Mouse (Mus musculus) forebrain, embryonic 10.5 days (tissue): ENCODE measurements at regions not wholly inside any gene's neighbourhood (a gene's known extent, or its start where the extent isn't known, plus 50 kb on each side); places are given as distances from the start of the nearest gene placed in this dataset.
A peak's percentile ranks its signal among the peaks of the same experiment; 100 is the strongest.

Experiments
- DNase-seq: peaks from one replicate; pipeline ENCODE4 v3.0.0-alpha.2; 2017; ENCODE audit warnings: low spot score; ENCODE audit errors: extremely low spot score
- H3K27ac ChIP-seq: fragments of 300-500 bp; sonication (generic); 2 replicates; pipeline ENCODE4 v1.5.1; 2016; ENCODE audit warnings: mild to moderate bottlenecking
- H3K27me3 ChIP-seq: fragments of 300-500 bp; sonication (generic); 2 replicates; pipeline ENCODE4 v1.6.1; 2016; ENCODE audit warnings: mild to moderate bottlenecking; ENCODE audit not compliant: poor library complexity, severe bottlenecking
- H3K36me3 ChIP-seq: fragments of 300-500 bp; sonication (generic); replicated peaks from 2 replicates; pipeline ENCODE4 v1.6.1; 2016; ENCODE audit warnings: mild to moderate bottlenecking, moderate library complexity
- H3K4me1 ChIP-seq: fragments of 300-500 bp; sonication (generic); 2 replicates; pipeline ENCODE4 v1.6.1; 2016
- H3K4me3 ChIP-seq: fragments of 300-500 bp; sonication (generic); 2 replicates; pipeline ENCODE4 v1.5.1; 2016; ENCODE audit warnings: mild to moderate bottlenecking, moderate library complexity
- H3K9me3 ChIP-seq: fragments of 300-500 bp; sonication (generic); 2 replicates; pipeline ENCODE4 v1.6.1; 2016; ENCODE audit warnings: mild to moderate bottlenecking, moderate library complexity
- WGBS: fragments of 180-500 bp; shearing (Covaris S2); methylation state at CpG from one replicate; pipeline ENCODE4 v1.1.7; 2016; 5-methylcytosine and 5-hydroxymethylcytosine counted together

GRCm38 (mm10) chr4:8919366-8919984 is 680.6 kb upstream of the Car8 start:
- no peaks in the 10 kb centered on the region for H3K36me3 ChIP-seq
- peaks cover 77% of the 10 kb centered on the region for H3K4me1 ChIP-seq
- peaks cover 17% of the 10 kb centered on the region; the same call in 1 of the 2 replicates for H3K27me3 ChIP-seq
- 81% methylated on average over 9 of the region's 9 CpGs for WGBS
- no peak for DNase-seq
- H3K27ac ChIP-seq = peak overlapping the region; percentile 80
- no peaks in the 10 kb centered on the region for H3K9me3 ChIP-seq
- no peak overlapping the region for H3K4me3 ChIP-seq
